Mouse (Mus musculus): ENCODE data around the gene Igtp. TPM values are rescaled to one million over a fixed set of nuclear protein-coding genes. Genes with fewer than 3 reads are reported as not detected.

The Igtp gene
- polyA plus RNA-seq, 1 experiment, result 11.7 TPM

GRCm38 (mm10) chr11:58180756-58181155 is 18.6 kb upstream of the Igtp start:
- Histone ChIP-seq H3K27ac (ENCODE audit: insufficient read depth, low read length) (no peak overlapping the region), H3K4me1 (ENCODE audit: control insufficient read depth, insufficient read depth, low read length) (no peaks in the 10 kb centered on the region), H3K4me3 (ENCODE audit: insufficient read depth, low read length) (no peak overlapping the region)
- TF ChIP-seq POLR2A (IDR thresholded peaks at IDR 0.05; ENCODE audit: low read depth, low read length), result no peak
- TF ChIP-seq CTCF (IDR thresholded peaks at IDR 0.05; ENCODE audit: borderline replicate concordance, insufficient read depth, low read length), result no peak

- no peaks in the 10 kb centered on the region for H3K4me1 ChIP-seq (ENCODE audit: control insufficient read depth, insufficient read depth, low read length)
- H3K4me3 ChIP-seq (ENCODE audit: insufficient read depth, low read length), result no peak overlapping the region
- H3K27ac ChIP-seq (ENCODE audit: insufficient read depth, low read length), result no peak overlapping the region
- TF ChIP-seq POLR2A (IDR thresholded peaks at IDR 0.05; ENCODE audit: low read depth, low read length) (no peak), CTCF (IDR thresholded peaks at IDR 0.05; ENCODE audit: borderline replicate concordance, insufficient read depth, low read length) (no peak)
Measured at GRCm38 (mm10) chr11:58183579-58183978, 15.8 kb upstream of the Igtp start.

GRCm38 (mm10) chr11:58189675-58190074 is 9.7 kb upstream of the Igtp start:
- Histone ChIP-seq H3K4me1 (ENCODE audit: control insufficient read depth, insufficient read depth, low read length) (no peaks in the 10 kb centered on the region), H3K27ac (ENCODE audit: insufficient read depth, low read length) (no peak overlapping the region), H3K4me3 (ENCODE audit: insufficient read depth, low read length) (no peak overlapping the region)
- TF ChIP-seq CTCF (IDR thresholded peaks at IDR 0.05; ENCODE audit: borderline replicate concordance, insufficient read depth, low read length) (no peak), POLR2A (IDR thresholded peaks at IDR 0.05; ENCODE audit: low read depth, low read length) (no peak)

- H3K4me3 ChIP-seq (ENCODE audit: insufficient read depth, low read length), result no peak overlapping the region
- H3K4me1 ChIP-seq (ENCODE audit: control insufficient read depth, insufficient read depth, low read length), result no peaks in the 10 kb centered on the region
- TF ChIP-seq CTCF (IDR thresholded peaks at IDR 0.05; ENCODE audit: borderline replicate concordance, insufficient read depth, low read length) (no peak), POLR2A (IDR thresholded peaks at IDR 0.05; ENCODE audit: low read depth, low read length) (no peak)
- H3K27ac ChIP-seq (ENCODE audit: insufficient read depth, low read length), result no peak overlapping the region
Measured at GRCm38 (mm10) chr11:58193326-58193725, 6.0 kb upstream of the Igtp start.

- TF ChIP-seq POLR2A (IDR thresholded peaks at IDR 0.05; ENCODE audit: low read depth, low read length), result no peak
- no peak for TF ChIP-seq CTCF (IDR thresholded peaks at IDR 0.05; ENCODE audit: borderline replicate concordance, insufficient read depth, low read length)
- Histone ChIP-seq H3K27ac (ENCODE audit: insufficient read depth, low read length) (no peak overlapping the region), H3K4me1 (ENCODE audit: control insufficient read depth, insufficient read depth, low read length) (no peaks in the 10 kb centered on the region), H3K4me3 (ENCODE audit: insufficient read depth, low read length) (no peak overlapping the region)
Measured at GRCm38 (mm10) chr11:58193860-58194520, 5.4 kb upstream of the Igtp start.

GRCm38 (mm10) chr11:58198663-58199062 is 693 bp upstream of the Igtp start:
- Histone ChIP-seq H3K27ac (ENCODE audit: insufficient read depth, low read length) (no peak overlapping the region), H3K4me1 (ENCODE audit: control insufficient read depth, insufficient read depth, low read length) (no peaks in the 10 kb centered on the region), H3K4me3 (ENCODE audit: insufficient read depth, low read length) (peak overlapping the region; percentile 61; the same call in 1 of the 2 replicates)
- TF ChIP-seq POLR2A (IDR thresholded peaks at IDR 0.05; ENCODE audit: low read depth, low read length) (no peak), CTCF (IDR thresholded peaks at IDR 0.05; ENCODE audit: borderline replicate concordance, insufficient read depth, low read length) (no peak)

GRCm38 (mm10) chr11:58200226-58200625 is 870 bp downstream of the Igtp start:
- TF ChIP-seq POLR2A (IDR thresholded peaks at IDR 0.05; ENCODE audit: low read depth, low read length), result no peak
- TF ChIP-seq CTCF (IDR thresholded peaks at IDR 0.05; ENCODE audit: borderline replicate concordance, insufficient read depth, low read length), result no peak
- Histone ChIP-seq H3K27ac (ENCODE audit: insufficient read depth, low read length) (no peak overlapping the region), H3K4me3 (ENCODE audit: insufficient read depth, low read length) (no peak overlapping the region), H3K4me1 (ENCODE audit: control insufficient read depth, insufficient read depth, low read length) (no peaks in the 10 kb centered on the region)

GRCm38 (mm10) chr11:58201052-58201451 is 1.7 kb downstream of the Igtp start:
- H3K27ac ChIP-seq (ENCODE audit: insufficient read depth, low read length), result no peak overlapping the region
- H3K4me1 ChIP-seq (ENCODE audit: control insufficient read depth, insufficient read depth, low read length), result no peaks in the 10 kb centered on the region
- TF ChIP-seq POLR2A (IDR thresholded peaks at IDR 0.05; ENCODE audit: low read depth, low read length) (no peak), CTCF (IDR thresholded peaks at IDR 0.05; ENCODE audit: borderline replicate concordance, insufficient read depth, low read length) (no peak)
- no peak overlapping the region for H3K4me3 ChIP-seq (ENCODE audit: insufficient read depth, low read length)

- TF ChIP-seq CTCF (IDR thresholded peaks at IDR 0.05; ENCODE audit: borderline replicate concordance, insufficient read depth, low read length) (no peak), POLR2A (IDR thresholded peaks at IDR 0.05; ENCODE audit: low read depth, low read length) (no peak)
- no peaks in the 10 kb centered on the region; the same call in 1 of the 2 replicates for H3K4me1 ChIP-seq (ENCODE audit: control insufficient read depth, insufficient read depth, low read length)
- no peak overlapping the region for H3K4me3 ChIP-seq (ENCODE audit: insufficient read depth, low read length)
- no peak overlapping the region for H3K27ac ChIP-seq (ENCODE audit: insufficient read depth, low read length)
Measured at GRCm38 (mm10) chr11:58210321-58210886, 11.0 kb downstream of the Igtp start.

- TF ChIP-seq CTCF (IDR thresholded peaks at IDR 0.05; ENCODE audit: borderline replicate concordance, insufficient read depth, low read length) (no peak), POLR2A (IDR thresholded peaks at IDR 0.05; ENCODE audit: low read depth, low read length) (no peak)
- H3K4me1 ChIP-seq (ENCODE audit: control insufficient read depth, insufficient read depth, low read length), result no peaks in the 10 kb centered on the region; the same call in 1 of the 2 replicates
- no peak overlapping the region for H3K27ac ChIP-seq (ENCODE audit: insufficient read depth, low read length)
- no peak overlapping the region for H3K4me3 ChIP-seq (ENCODE audit: insufficient read depth, low read length)
Measured at GRCm38 (mm10) chr11:58211062-58211681, 11.8 kb downstream of the Igtp start.

Data from embryonic fibroblast, embryonic 13.5 days (primary cell).